Mouse (Mus musculus) skeletal muscle tissue, adult 2 months (tissue): ENCODE results near the gene Cdk18.
"Not testable (repeated sequence)": the region's sequence is repeated elsewhere in the genome, so short reads cannot be mapped to it uniquely, and the experiment has no call there.

ENCODE experiments used
- DNase-seq: peaks from one replicate; pipeline ENCODE4 v3.0.0-alpha.2; 2012; ENCODE audit warnings: low read depth, low spot score

Cdk18 gene

GRCm38 (mm10) chr1:132139416-132139864, at the start of gene Cdk18:
TSS of gene Cdk18 (minus strand) at chr1:132139684.
- DNase-seq, result peak; percentile 56

GRCm38 (mm10) chr1:132189231-132189630, 49.7 kb upstream of the Cdk18 start:
- no peak for DNase-seq

GRCm38 (mm10) chr1:132188442-132189066, 49.1 kb upstream of the Cdk18 start:
- DNase-seq, result no peak

GRCm38 (mm10) chr1:132186303-132186702, 46.8 kb upstream of the Cdk18 start:
- no peak for DNase-seq

- no peak for DNase-seq
Measured at GRCm38 (mm10) chr1:132171619-132172018, 32.1 kb upstream of the Cdk18 start.

- no peak for DNase-seq
Measured at GRCm38 (mm10) chr1:132170698-132171097, 31.2 kb upstream of the Cdk18 start.

GRCm38 (mm10) chr1:132168115-132168767, 28.8 kb upstream of the Cdk18 start:
- DNase-seq, result no peak

GRCm38 (mm10) chr1:132165859-132166258, 26.4 kb upstream of the Cdk18 start:
- no peak for DNase-seq

- DNase-seq, result no peak
Measured at GRCm38 (mm10) chr1:132164780-132165518, 25.5 kb upstream of the Cdk18 start.

- DNase-seq, result not testable (repeated sequence)
Measured at GRCm38 (mm10) chr1:132162618-132163017, 23.1 kb upstream of the Cdk18 start.

GRCm38 (mm10) chr1:132161211-132161880, 21.9 kb upstream of the Cdk18 start:
- no peak for DNase-seq

GRCm38 (mm10) chr1:132159681-132160080, 20.2 kb upstream of the Cdk18 start:
- no peak for DNase-seq

GRCm38 (mm10) chr1:132158741-132159140, 19.3 kb upstream of the Cdk18 start:
- DNase-seq, result peak; percentile 49

- no peak for DNase-seq
Measured at GRCm38 (mm10) chr1:132157808-132158207, 18.3 kb upstream of the Cdk18 start.

GRCm38 (mm10) chr1:132157016-132157781, 17.7 kb upstream of the Cdk18 start:
- peak; percentile 71 for DNase-seq

GRCm38 (mm10) chr1:132155737-132156136, 16.3 kb upstream of the Cdk18 start:
- peak; percentile 75 for DNase-seq

- DNase-seq, result no peak
Measured at GRCm38 (mm10) chr1:132153691-132154090, 14.2 kb upstream of the Cdk18 start.

GRCm38 (mm10) chr1:132153086-132153690, 13.7 kb upstream of the Cdk18 start:
- DNase-seq, result no peak

- DNase-seq, result no peak
Measured at GRCm38 (mm10) chr1:132151908-132152307, 12.4 kb upstream of the Cdk18 start.

- no peak for DNase-seq
Measured at GRCm38 (mm10) chr1:132150817-132151601, 11.5 kb upstream of the Cdk18 start.
